Mouse (Mus musculus): Measurements from ENCODE around the gene Vps18. TPM values are rescaled to one million over a fixed set of nuclear protein-coding genes. Genes with fewer than 3 reads are reported as not detected.

Gene Vps18
- polyA plus RNA-seq, 1 experiment = 37.8 TPM

DNA sequence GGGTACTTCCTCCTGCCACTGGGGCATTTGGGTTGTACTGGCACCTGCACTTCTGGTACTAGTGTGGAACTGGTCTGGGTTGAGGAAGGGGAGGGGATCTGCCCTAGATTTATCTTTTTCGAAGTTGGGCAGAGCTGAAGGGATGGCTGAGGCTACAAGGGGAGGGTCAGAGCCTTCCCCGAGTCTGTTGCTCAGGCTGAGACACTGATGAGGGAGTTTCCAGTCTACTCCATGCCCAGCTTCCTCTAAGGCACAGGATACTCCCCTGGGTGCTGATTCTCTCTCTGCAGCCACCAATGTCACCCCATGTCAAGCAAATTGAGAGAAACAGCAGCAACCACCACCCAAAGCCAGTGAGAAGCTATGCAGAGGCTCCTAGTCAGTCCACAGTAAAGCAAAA lies 47.5 kb downstream of the Vps18 start:
- Histone ChIP-seq H3K27me3 (ENCODE audit: control insufficient read depth, insufficient read depth, low read length) (no peaks in the 10 kb centered on the region), H3K4me1 (ENCODE audit: control insufficient read depth, insufficient read depth, low read length) (peaks cover 13% of the 10 kb centered on the region), H3K4me3 (replicated peaks; ENCODE audit: insufficient read depth, low read depth, low read length) (no peak overlapping the region), H3K27ac (ENCODE audit: insufficient read depth, low read length) (no peak overlapping the region)
- WGBS = 76% methylated on average over 2 of the region's 2 CpGs
- no peak for DNase-seq
- TF ChIP-seq POLR2A (IDR thresholded peaks at IDR 0.05; ENCODE audit: borderline replicate concordance, insufficient read depth, low read length) = no peak
- no peak for TF ChIP-seq CTCF (IDR thresholded peaks at IDR 0.05; ENCODE audit: borderline replicate concordance, insufficient read depth, low read depth, low read length)

DNA sequence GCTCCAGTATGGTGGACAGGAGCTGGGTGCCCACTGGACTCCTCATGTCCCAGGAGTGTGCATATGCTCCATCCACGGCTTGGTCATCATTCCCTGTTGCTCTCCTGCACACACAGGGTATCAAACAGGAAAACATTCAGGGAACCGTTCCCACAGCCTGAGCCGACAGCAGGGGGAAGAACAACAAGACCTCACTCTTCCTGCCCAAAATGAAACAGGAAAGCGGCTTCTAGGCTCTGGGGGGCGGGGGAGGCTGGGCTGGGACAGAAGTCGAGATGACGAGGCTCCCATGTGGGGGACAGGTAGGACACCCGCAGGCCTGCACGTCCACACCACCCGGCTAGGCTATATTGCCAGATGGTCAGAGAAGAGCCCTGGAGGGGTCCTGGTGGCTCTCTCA lies 47.9 kb downstream of the Vps18 start:
- DNase-seq = no peak
- H3K4me1 ChIP-seq (ENCODE audit: control insufficient read depth, insufficient read depth, low read length) = peaks cover 13% of the 10 kb centered on the region
- TF ChIP-seq CTCF (IDR thresholded peaks at IDR 0.05; ENCODE audit: borderline replicate concordance, insufficient read depth, low read depth, low read length) (no peak), POLR2A (IDR thresholded peaks at IDR 0.05; ENCODE audit: borderline replicate concordance, insufficient read depth, low read length) (no peak)
- 17% methylated on average over 10 of the region's 10 CpGs for WGBS
- H3K27ac ChIP-seq (ENCODE audit: insufficient read depth, low read length) = no peak overlapping the region
- no peaks in the 10 kb centered on the region for H3K27me3 ChIP-seq (ENCODE audit: control insufficient read depth, insufficient read depth, low read length)
- H3K4me3 ChIP-seq (replicated peaks; ENCODE audit: insufficient read depth, low read depth, low read length) = no peak overlapping the region

DNA sequence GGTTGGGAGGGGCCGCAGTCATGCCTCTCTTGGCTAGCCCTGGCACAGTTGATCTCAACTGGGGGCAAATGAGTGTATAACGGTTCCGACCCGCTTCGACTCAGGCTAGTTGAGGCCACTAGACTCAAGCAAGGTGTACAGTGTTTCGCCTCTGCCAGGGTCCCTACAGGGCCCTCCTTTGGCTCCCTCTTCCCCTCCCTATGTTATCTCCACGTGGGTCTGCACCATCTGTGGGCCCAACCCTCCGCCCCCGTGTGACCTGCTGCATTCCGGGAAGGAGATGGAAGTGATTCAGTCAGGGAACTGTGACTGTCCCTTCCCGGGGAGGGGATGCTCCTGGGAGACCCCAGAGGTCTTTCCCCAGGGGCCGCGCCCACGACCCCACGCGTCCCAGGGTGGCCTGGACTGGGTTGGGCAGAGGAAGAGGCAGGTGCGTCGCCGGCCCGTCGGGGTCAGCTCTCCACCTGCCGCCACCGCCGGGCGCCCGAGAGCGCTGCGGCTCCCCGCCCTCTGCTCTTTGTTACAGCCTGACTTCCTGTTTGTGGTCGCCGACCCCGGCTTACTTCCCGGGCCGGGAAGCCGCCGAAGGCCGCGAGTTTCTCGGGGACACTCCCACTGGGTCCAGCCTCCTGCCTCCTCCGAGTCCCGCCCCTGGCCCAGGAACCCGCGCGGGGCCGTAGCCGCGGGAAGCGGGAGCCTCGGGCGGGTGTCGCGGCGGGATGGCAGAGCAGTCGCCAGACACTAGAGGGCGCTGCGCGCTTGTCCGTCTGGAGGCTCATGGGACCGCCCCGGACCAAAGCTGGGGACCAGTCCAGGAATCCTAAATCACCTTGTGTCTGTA lies 49.1 kb downstream of the Vps18 start:
- 4% methylated on average over 60 of the region's 60 CpGs for WGBS
- Histone ChIP-seq H3K4me3 (replicated peaks; ENCODE audit: insufficient read depth, low read depth, low read length) (peak overlapping the region; percentile 74), H3K4me1 (ENCODE audit: control insufficient read depth, insufficient read depth, low read length) (peaks cover 13% of the 10 kb centered on the region), H3K27ac (ENCODE audit: insufficient read depth, low read length) (no peak overlapping the region), H3K27me3 (ENCODE audit: control insufficient read depth, insufficient read depth, low read length) (no peaks in the 10 kb centered on the region)
- TF ChIP-seq POLR2A (IDR thresholded peaks at IDR 0.05; ENCODE audit: borderline replicate concordance, insufficient read depth, low read length) (no peak), CTCF (IDR thresholded peaks at IDR 0.05; ENCODE audit: borderline replicate concordance, insufficient read depth, low read depth, low read length) (peak; percentile 75)
- DNase-seq = peak; percentile 86 to 94

DNA sequence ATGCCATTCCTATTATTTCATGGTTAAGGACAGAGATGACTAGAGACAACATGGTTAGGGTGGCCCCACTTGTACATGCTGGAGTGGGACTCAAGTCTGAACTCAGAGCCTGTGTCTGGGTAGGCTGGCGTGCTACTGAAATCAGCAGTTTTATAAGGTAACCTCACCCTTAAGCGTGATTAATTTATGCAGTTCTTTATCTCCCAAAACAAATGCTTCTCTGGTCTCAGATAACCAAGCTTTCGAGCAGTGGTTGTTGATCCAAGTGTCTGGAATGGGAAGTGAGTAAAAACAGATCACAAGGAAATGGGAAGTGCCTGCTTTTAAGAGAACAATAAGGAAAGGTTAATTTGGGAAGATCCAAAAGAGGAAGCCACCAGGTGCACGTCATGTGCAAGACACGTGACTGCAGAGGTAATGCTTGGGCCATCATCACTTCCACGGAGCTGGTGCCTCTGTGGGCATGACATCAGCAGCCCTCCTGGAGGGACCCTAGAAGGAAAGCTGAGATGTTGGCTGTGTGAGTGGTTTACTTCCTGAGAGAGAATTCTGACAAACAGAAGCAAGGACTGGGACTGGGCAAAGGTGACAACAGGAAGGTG lies 56.1 kb downstream of the Vps18 start:
- TF ChIP-seq CTCF (IDR thresholded peaks at IDR 0.05; ENCODE audit: borderline replicate concordance, insufficient read depth, low read depth, low read length) (no peak), POLR2A (IDR thresholded peaks at IDR 0.05; ENCODE audit: borderline replicate concordance, insufficient read depth, low read length) (no peak)

More for the DNA sequence above, 56.1 kb downstream of the Vps18 start:
- H3K27me3 ChIP-seq (ENCODE audit: control insufficient read depth, insufficient read depth, low read length) = no peaks in the 10 kb centered on the region
- no peaks in the 10 kb centered on the region for H3K4me1 ChIP-seq (ENCODE audit: control insufficient read depth, insufficient read depth, low read length)
- no peak overlapping the region for H3K4me3 ChIP-seq (replicated peaks; ENCODE audit: insufficient read depth, low read depth, low read length)
- WGBS = 69% methylated on average over 6 of the region's 6 CpGs
- no peak for DNase-seq
- no peak overlapping the region for H3K27ac ChIP-seq (ENCODE audit: insufficient read depth, low read length)

Other genes with a start within 250 kb of the Vps18 start
- 0.02 and 0.03 TPM in 2 replicates for gene Knl1, start 241.6 kb upstream of the Vps18 start, polyA plus RNA-seq (2012; rRNA removed)
- 3.0 and 3.3 TPM in 2 replicates for gene Rad51, start 175.9 kb upstream of the Vps18 start, polyA plus RNA-seq (2012; rRNA removed)
- 95.0 and 104 TPM in 2 replicates for gene Rmdn3, start 131.7 kb upstream of the Vps18 start, polyA plus RNA-seq (2012; rRNA removed)
- gene Gchfr, start 121.0 kb upstream of the Vps18 start, polyA plus RNA-seq (2012; rRNA removed) = 7.5 and 9.6 TPM in 2 replicates
- gene Gm14137, start 114.2 kb upstream of the Vps18 start, polyA plus RNA-seq (2012; rRNA removed) = not detected in 2 replicates
- 62.7 and 65.6 TPM in 2 replicates for gene Zfyve19, start 80.1 kb upstream of the Vps18 start, polyA plus RNA-seq (2012; rRNA removed)
- 23.0 and 23.7 TPM in 2 replicates for gene Dnajc17, start 79.9 kb upstream of the Vps18 start, polyA plus RNA-seq (2012; rRNA removed)
- not detected in 2 replicates for gene Ppp1r14d, start 58.8 kb upstream of the Vps18 start, polyA plus RNA-seq (2012; rRNA removed)
- gene Spint1, start 51.4 kb upstream of the Vps18 start, polyA plus RNA-seq (2012; rRNA removed) = 0.61 and 1.2 TPM in 2 replicates
- gene Rhov, start 17.5 kb upstream of the Vps18 start, polyA plus RNA-seq (2012; rRNA removed) = 8.4 and 10.4 TPM in 2 replicates
- 3.1 and 4.1 TPM in 2 replicates for gene Dll4, start 37.0 kb downstream of the Vps18 start, polyA plus RNA-seq (2012; rRNA removed)
- 8.1 and 9.8 TPM in 2 replicates for gene Chac1, start 62.5 kb downstream of the Vps18 start, polyA plus RNA-seq (2012; rRNA removed)
- gene Ino80, start 188.9 kb downstream of the Vps18 start, polyA plus RNA-seq (2012; rRNA removed) = 17.1 and 17.3 TPM in 2 replicates